Mouse (Mus musculus) erythroblast, embryonic 14.5 days (primary cell): Measurements from ENCODE around the gene Ikbkg.

Source experiments
- GATA1 ChIP-seq: IDR thresholded peaks from 2 replicates; pipeline ENCODE4 v1.6.1; 2012; ENCODE audit warnings: low read length, inconsistent platforms, mixed read lengths
- TAL1 ChIP-seq: IDR thresholded peaks from 3 replicates; pipeline ENCODE4 v1.6.1; 2012; ENCODE audit warnings: low read length, inconsistent platforms, mixed read lengths

DNA sequence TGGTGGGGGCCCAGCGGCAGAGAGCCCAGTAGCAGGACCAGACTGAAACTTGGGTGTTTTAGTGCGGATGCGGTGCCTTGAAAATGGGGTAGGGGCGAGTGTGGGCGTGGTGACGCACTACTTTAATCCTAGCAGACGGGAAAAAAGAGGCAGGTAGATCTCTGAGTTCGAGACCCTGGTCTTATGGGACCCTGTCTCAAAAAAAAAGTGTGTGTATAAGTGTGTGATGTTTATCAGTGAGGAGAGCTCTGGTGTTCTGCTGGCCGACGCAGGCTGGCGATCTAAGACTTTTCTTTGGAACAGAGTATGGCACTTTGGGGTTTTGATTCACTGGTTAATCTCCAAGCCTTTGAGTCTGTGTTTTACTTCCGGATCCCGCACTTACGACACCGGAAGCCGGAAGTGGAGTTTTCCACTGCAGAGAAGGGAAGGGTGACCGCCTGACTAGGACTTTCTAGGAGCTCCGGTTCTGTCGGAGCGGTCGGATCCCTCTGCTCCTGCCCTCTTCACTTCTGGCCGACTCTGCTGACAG is 36.3 kb downstream of the Ikbkg start:
- TF ChIP-seq GATA1 (no peak), TAL1 (no peak)
